Mouse (Mus musculus): ENCODE results near the gene Znrd1. TPM values are rescaled to one million over a fixed set of nuclear protein-coding genes. Genes with fewer than 3 reads are reported as not detected.

Znrd1 gene
- polyA plus RNA-seq (2015; fragmentation: Nextera tagmentation; extraction: Ambion mirVana): 54.6 and 58.0 TPM in 2 replicates

GRCm38 (mm10) chr17:36957999-36958743 is at the start of gene Znrd1, which contains the start of gene Znrd1as:
Gene Znrd1, minus strand, starts transcription at chr17:36958559.
Gene Znrd1as, plus strand, starts transcription at chr17:36958592.

DNA sequence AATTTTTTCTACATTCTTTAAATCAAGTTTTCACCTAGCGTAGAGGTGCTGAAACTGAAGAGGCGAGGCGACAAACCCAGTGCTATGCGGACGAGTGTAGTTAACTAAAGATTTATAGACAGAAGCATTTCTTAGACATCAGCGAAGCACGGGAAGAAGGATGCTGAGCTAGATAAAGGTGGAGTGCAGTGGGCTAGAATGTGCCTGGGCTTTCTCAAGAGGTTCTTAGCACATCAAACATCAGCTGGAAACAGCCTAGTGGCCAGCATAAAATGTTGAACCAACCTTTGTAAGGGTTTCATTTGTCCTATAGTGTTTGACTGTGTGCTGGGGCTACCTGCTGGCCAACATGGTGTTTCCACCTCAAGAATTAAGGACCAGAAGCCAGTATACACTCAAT is 42.5 kb upstream of the Znrd1 start, which contains the start of gene Zfp57:
Gene Zfp57, plus strand, starts transcription at position 301 of the 400 bp plus-strand sequence.

DNA sequence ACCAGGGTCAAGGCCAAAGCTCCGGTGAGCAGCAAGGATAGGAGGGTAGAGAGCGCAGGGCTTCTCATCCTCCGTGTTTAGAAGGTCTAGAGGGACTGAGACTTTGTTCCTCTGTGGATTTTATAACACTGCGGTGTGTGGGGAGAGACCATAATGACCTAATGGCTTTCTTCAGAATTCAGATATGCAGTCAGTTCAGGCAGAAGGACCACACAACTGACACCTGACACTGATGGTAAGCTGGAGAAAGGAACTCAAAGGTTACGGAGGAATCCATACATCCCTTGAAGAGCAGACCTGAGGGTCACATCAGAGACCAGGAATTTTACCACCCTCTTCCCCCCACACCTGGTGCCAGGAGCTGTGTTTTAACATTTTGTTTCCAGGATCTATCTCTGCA is 31.1 kb upstream of the Znrd1 start, which contains the start of gene H2-M5:
Gene H2-M5, minus strand, starts transcription at position 101 of the 400 bp plus-strand sequence.

DNA sequence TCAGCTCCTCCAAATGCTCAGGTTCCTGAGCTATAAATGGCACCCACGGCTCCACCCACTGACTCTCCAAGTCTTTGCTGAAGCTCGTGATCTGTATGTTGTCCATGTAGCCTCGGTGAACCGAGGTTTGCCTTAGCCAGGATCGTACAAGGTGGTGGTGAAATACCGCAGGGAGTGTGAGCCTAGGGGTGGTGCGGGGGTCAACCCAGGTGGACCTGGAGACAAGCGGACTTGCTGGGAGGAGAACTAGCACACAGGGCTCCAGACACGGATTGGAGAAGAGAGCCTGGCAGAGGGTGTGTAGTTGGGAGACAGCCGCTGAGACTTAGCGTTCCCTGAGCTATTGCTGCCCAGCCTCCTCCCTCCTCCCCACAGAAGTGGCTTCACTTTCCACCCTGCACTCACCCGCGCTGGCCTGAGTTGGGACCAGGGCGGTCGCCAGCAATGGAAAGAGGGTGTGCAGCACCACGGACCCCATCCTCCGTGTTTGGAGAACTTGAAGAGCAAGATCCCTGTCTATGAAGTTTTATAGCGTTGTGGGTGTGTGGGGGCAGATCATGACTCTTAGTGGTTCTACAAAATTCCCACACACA is 23.0 kb upstream of the Znrd1 start, which contains the start of gene 2410137M14Rik:
Gene 2410137M14Rik, minus strand, starts transcription at position 17 of the 593 bp plus-strand sequence.

DNA sequence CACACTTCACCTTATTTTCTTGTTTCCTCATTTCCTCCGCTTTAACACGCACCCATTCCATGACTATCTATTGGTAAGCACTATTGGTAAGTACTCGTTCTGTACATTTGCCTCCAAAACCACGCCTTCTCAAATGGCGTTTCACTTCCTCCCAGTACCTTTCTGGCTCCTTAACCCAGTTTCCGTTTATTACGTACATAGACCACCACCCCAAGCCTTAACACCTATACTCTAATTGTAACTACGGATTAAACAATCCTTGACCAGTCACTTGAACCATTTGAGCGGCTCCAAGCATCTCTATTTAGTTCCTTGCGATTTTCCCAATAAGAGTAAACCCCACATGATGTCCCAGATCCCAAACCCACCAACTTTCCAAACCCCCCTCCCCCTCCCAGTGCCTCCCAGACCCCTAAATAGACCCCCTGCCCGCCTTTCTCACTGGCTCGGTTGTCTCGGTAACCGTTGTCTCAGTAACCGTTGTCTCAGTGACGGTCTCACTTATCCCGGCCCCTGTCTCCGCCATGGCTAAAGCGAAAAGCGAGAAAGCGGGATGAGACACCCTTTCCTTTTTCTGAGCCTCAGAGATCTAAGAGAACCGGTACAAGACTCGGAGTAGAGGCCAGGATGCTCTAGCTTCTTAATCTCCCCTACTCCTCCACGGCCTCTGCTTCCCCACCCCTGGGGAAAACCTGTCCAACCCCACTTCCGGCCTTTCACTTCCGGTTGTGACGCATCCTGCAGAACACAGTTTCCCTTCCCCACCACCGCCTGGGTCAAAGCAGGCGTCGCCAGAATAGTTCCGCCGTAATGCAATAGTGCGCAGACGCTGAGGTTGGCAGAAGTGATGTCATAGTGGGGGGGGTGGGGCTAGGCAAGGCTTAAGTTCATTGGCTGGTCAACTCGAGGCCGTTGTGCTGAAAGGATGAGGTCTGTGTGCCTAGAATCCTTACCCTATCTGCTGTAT is 7.1 kb downstream of the Znrd1 start, which contains the start of gene Ppp1r11:
Gene Ppp1r11, minus strand, starts transcription at position 761 of the 967 bp plus-strand sequence.

DNA sequence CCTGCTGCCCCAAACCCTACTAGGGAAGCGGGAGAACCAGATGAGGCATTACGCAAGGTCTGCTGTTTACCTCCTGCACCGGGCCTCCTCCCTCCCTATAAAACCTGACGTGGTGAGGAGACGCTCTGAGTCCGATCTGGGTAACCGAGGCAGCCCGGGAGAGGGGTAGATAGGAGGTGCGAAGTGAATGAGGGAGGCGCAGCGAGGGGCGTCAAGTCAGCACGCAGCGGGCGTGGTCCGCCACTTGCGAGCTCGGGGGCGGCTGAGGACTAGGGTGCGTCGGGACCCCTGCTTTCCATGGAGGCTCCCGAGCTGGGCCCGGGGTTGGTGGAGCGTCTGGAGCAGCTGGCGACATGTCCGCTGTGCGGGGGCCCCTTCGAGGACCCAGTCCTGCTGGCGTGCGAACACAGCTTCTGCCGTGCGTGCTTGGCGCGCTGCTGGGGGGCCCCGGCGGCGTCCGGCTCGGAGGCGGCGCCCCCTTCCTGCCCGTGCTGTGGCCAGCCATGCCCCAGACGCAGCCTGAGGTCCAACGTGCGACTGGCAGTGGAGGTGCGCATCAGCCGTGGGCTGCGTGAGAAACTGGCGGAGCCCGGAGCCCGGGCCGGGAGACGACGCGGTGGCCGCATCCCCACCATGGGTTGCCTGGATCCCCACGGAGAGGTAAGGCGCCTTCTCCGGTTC is 15.4 kb downstream of the Znrd1 start, which contains the start of gene Rnf39:
Gene Rnf39, plus strand, starts transcription at position 128 of the 681 bp plus-strand sequence.

Other genes starting within 250 kb of the Znrd1 start
- not detected in 2 replicates for gene H2-M10.5, start 185.6 kb downstream of the Znrd1 start, polyA plus RNA-seq (2015; fragmentation: Nextera tagmentation; extraction: Ambion mirVana)
- gene H2-M10.6, start 146.4 kb downstream of the Znrd1 start, polyA plus RNA-seq (2015; fragmentation: Nextera tagmentation; extraction: Ambion mirVana): not detected in 2 replicates
- gene Trim26, start 121.4 kb downstream of the Znrd1 start, polyA plus RNA-seq (2015; fragmentation: Nextera tagmentation; extraction: Ambion mirVana): 37.8 and 41.8 TPM in 2 replicates
- gene Trim15, start 91.3 kb downstream of the Znrd1 start, polyA plus RNA-seq (2015; fragmentation: Nextera tagmentation; extraction: Ambion mirVana): 0.90 and 1.1 TPM in 2 replicates
- 0.28 and 0.39 TPM in 2 replicates for gene Trim10, start 89.0 kb downstream of the Znrd1 start, polyA plus RNA-seq (2015; fragmentation: Nextera tagmentation; extraction: Ambion mirVana)
- gene Trim40, start 68.4 kb downstream of the Znrd1 start, polyA plus RNA-seq (2015; fragmentation: Nextera tagmentation; extraction: Ambion mirVana): 0.19 TPM in 1 of 2 replicates, not detected in the other
- gene Trim31, start 60.4 kb downstream of the Znrd1 start, polyA plus RNA-seq (2015; fragmentation: Nextera tagmentation; extraction: Ambion mirVana): not detected in 2 replicates
- 4.5 and 5.2 TPM in 2 replicates for gene Rnf39, start 15.6 kb downstream of the Znrd1 start, polyA plus RNA-seq (2015; fragmentation: Nextera tagmentation; extraction: Ambion mirVana)
- 153 and 169 TPM in 2 replicates for gene Ppp1r11, start 6.8 kb downstream of the Znrd1 start, polyA plus RNA-seq (2015; fragmentation: Nextera tagmentation; extraction: Ambion mirVana)
- 3.4 and 4.6 TPM in 2 replicates for gene Znrd1as, start within 50 bp of the Znrd1 start, polyA plus RNA-seq (2015; fragmentation: Nextera tagmentation; extraction: Ambion mirVana)
- gene 2410137M14Rik, start 22.7 kb upstream of the Znrd1 start, polyA plus RNA-seq (2015; fragmentation: Nextera tagmentation; extraction: Ambion mirVana): 0.25 TPM in 1 of 2 replicates, not detected in the other
- gene H2-M5, start 31.0 kb upstream of the Znrd1 start, polyA plus RNA-seq (2015; fragmentation: Nextera tagmentation; extraction: Ambion mirVana): 1.1 and 1.4 TPM in 2 replicates
- gene Zfp57, start 42.6 kb upstream of the Znrd1 start, polyA plus RNA-seq (2015; fragmentation: Nextera tagmentation; extraction: Ambion mirVana): 106 and 132 TPM in 2 replicates
- 0.88 and 2.0 TPM in 2 replicates for gene Mog, start 64.8 kb upstream of the Znrd1 start, polyA plus RNA-seq (2015; fragmentation: Nextera tagmentation; extraction: Ambion mirVana)
- gene Gabbr1, start 87.4 kb upstream of the Znrd1 start, polyA plus RNA-seq (2015; fragmentation: Nextera tagmentation; extraction: Ambion mirVana): 95.5 and 105 TPM in 2 replicates
- gene Olfr90, start 129.9 kb upstream of the Znrd1 start, polyA plus RNA-seq (2015; fragmentation: Nextera tagmentation; extraction: Ambion mirVana): 0.08 TPM in 1 of 2 replicates, not detected in the other
- not detected in 2 replicates for gene Olfr91, start 139.7 kb upstream of the Znrd1 start, polyA plus RNA-seq (2015; fragmentation: Nextera tagmentation; extraction: Ambion mirVana)
- gene Olfr92, start 161.5 kb upstream of the Znrd1 start, polyA plus RNA-seq (2015; fragmentation: Nextera tagmentation; extraction: Ambion mirVana): not detected in 2 replicates
- not detected in 2 replicates for gene Olfr93, start 202.9 kb upstream of the Znrd1 start, polyA plus RNA-seq (2015; fragmentation: Nextera tagmentation; extraction: Ambion mirVana)
- not detected in 2 replicates for gene Ubd, start 235.3 kb upstream of the Znrd1 start, polyA plus RNA-seq (2015; fragmentation: Nextera tagmentation; extraction: Ambion mirVana)
- gene Olfr94, start 242.4 kb upstream of the Znrd1 start, polyA plus RNA-seq (2015; fragmentation: Nextera tagmentation; extraction: Ambion mirVana): 0.21 TPM in 1 of 2 replicates, not detected in the other